Mouse (Mus musculus) midbrain, postnatal 0 days (tissue): ENCODE results near the gene Wwox. TPM values are rescaled to one million over a fixed set of nuclear protein-coding genes. Genes with fewer than 3 reads are reported as not detected.

ENCODE experiments used
- ATAC-seq: fragments of 200-750 bp; cut with Nextera tagmentation; 2 replicates; pipeline ENCODE4 v1.8.0; 2017; ENCODE audit warnings: moderate number of reproducible peaks, mild to moderate bottlenecking, moderate TSS enrichment, moderate library complexity; ENCODE audit not compliant: low FRiP score
- DNase-seq: peaks from one replicate; pipeline ENCODE4 v3.0.0-alpha.2; 2015; ENCODE audit warnings: low spot score
- H3K27ac ChIP-seq: fragments of 300-500 bp; sonication (generic); 2 replicates; pipeline ENCODE4 v1.5.1; 2014; ENCODE audit warnings: low read depth, mild to moderate bottlenecking, low read length, mixed read lengths
- H3K27me3 ChIP-seq: fragments of 300-500 bp; sonication (generic); 2 replicates; pipeline ENCODE4 v1.6.1; 2014; ENCODE audit warnings: low read length, control low read depth, mixed read lengths; ENCODE audit not compliant: insufficient read depth
- H3K36me3 ChIP-seq: fragments of 300-500 bp; sonication (generic); 2 replicates; pipeline ENCODE4 v1.6.1; 2014; ENCODE audit warnings: low read length, control low read depth, mixed read lengths; ENCODE audit not compliant: insufficient read depth
- H3K4me1 ChIP-seq: fragments of 300-500 bp; sonication (generic); 2 replicates; pipeline ENCODE4 v1.6.1; 2014; ENCODE audit warnings: mild to moderate bottlenecking, control low read depth, antibody characterized with exemption, low read length, mixed read lengths; ENCODE audit not compliant: insufficient read depth
- H3K4me2 ChIP-seq: fragments of 300-500 bp; sonication (generic); 2 replicates; pipeline ENCODE4 v1.6.1; 2014; ENCODE audit warnings: low read depth, mild to moderate bottlenecking, low read length, mixed read lengths; ENCODE audit not compliant: poor library complexity, severe bottlenecking
- H3K4me3 ChIP-seq: fragments of 300-500 bp; sonication (generic); 2 replicates; pipeline ENCODE4 v1.5.1; 2014; ENCODE audit warnings: low read depth, mild to moderate bottlenecking, low read length, moderate library complexity
- H3K9ac ChIP-seq: fragments of 300-500 bp; sonication (generic); replicated peaks from 2 replicates; pipeline ENCODE4 v1.6.1; 2014; ENCODE audit warnings: mild to moderate bottlenecking, low read length, moderate library complexity, mixed read lengths; ENCODE audit not compliant: poor library complexity, severe bottlenecking
- H3K9me3 ChIP-seq: fragments of 300-500 bp; sonication (generic); 2 replicates; pipeline ENCODE4 v1.6.1; 2016; ENCODE audit warnings: low read length, control low read depth
- CTCF ChIP-seq: IDR thresholded peaks from 2 replicates; pipeline ENCODE4 v1.5.1; 2016; ENCODE audit warnings: antibody characterized with exemption, mild to moderate bottlenecking
- WGBS: fragments of 180-500 bp; shearing (Covaris S2); extraction: QIAGEN DNeasy Blood & Tissue Kit; methylation state at CpG from one replicate; pipeline ENCODE4 v1.1.7; 2014; 5-methylcytosine and 5-hydroxymethylcytosine counted together
- polyA plus RNA-seq: library from polyadenylated mRNA; unstranded; fragments of >200 nt; fragmentation: Nextera tagmentation; extraction: Ambion mirVana; gene quantifications from 2 replicates; pipeline ENCODE4 v1.2.1, GENCODE M21; 2015
- total RNA-seq: library from RNA; depleted of rRNA; stranded (reverse); fragments of >200 nt; gene quantifications from 2 replicates; pipeline ENCODE4 v1.2.3, GENCODE M21; 2014

Gene Wwox
- total and polyA plus RNA-seq, 2 experiments from 2014 or later = 15.4 to 17.2 TPM

DNA sequence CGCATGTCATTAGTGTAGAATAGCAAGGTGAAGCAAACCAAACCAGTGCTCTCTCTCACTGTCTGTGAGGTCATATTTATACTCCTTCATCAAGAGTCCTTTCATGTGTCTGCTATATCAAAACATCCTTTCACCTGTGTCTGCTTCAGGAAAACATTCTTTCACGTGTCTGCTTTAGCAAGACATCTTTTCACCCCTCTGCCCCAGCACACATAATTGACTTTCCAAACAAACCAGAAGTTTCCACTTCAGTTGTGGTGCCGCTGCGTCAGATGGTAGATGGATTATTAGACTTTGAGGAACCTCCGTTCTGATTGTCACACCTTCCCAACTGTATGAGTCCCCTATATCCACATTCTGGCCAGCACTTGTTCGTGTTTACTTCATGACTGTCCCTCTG lies 429.9 kb downstream of the Wwox start:
- no peak overlapping the region for H3K4me2 ChIP-seq
- H3K4me1 ChIP-seq = no peaks in the 10 kb centered on the region
- no peaks in the 10 kb centered on the region for H3K36me3 ChIP-seq
- ATAC-seq (no peak), DNase-seq (no peak)
- H3K27ac ChIP-seq = no peak overlapping the region
- no peaks in the 10 kb centered on the region for H3K27me3 ChIP-seq
- 96% methylated on average over 6 of the region's 6 CpGs for WGBS
- no peak for TF ChIP-seq CTCF
- no peak overlapping the region for H3K9ac ChIP-seq
- no peaks in the 10 kb centered on the region; the same call in 1 of the 2 replicates for H3K9me3 ChIP-seq
- no peak overlapping the region for H3K4me3 ChIP-seq

DNA sequence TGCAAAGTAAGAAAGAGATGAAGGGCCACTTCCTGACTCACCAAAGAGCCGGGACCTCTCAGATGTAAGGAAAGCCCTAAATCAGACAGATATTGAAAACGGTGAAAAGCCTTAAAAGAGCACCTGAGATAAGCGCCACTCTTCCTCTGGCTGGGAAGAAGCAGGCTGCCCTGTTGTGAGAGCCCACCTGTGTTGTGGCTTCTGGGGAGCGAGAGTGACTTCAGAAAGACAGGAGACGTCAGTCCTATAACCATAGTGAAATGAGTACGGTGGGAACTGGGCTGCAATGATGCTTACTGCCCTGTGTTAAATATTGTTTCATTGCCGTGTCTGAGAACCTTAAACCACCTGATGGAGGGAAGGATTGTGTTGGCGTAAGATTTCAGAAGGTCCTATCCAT lies 431.0 kb downstream of the Wwox start:
- ATAC-seq (no peak), DNase-seq (no peak)
- no peak overlapping the region for H3K4me2 ChIP-seq
- no peak overlapping the region for H3K27ac ChIP-seq
- H3K4me3 ChIP-seq = no peak overlapping the region
- no peaks in the 10 kb centered on the region for H3K36me3 ChIP-seq
- TF ChIP-seq CTCF = no peak
- 94% methylated on average over 8 of the region's 8 CpGs for WGBS
- no peaks in the 10 kb centered on the region; the same call in 1 of the 2 replicates for H3K9me3 ChIP-seq
- no peak overlapping the region for H3K9ac ChIP-seq
- H3K27me3 ChIP-seq = no peaks in the 10 kb centered on the region
- no peaks in the 10 kb centered on the region for H3K4me1 ChIP-seq

GRCm38 (mm10) chr8:114872491-114872890 lies 433.0 kb downstream of the Wwox start:
- H3K27ac ChIP-seq = no peak overlapping the region
- TF ChIP-seq CTCF = no peak
- H3K4me3 ChIP-seq = no peak overlapping the region
- WGBS = 65% methylated on average over 3 of the region's 3 CpGs
- DNase-seq (peak; percentile 37), ATAC-seq (no peak)
- no peaks in the 10 kb centered on the region for H3K27me3 ChIP-seq
- H3K4me2 ChIP-seq = no peak overlapping the region
- H3K9ac ChIP-seq = no peak overlapping the region
- no peaks in the 10 kb centered on the region; the same call in 1 of the 2 replicates for H3K9me3 ChIP-seq
- H3K4me1 ChIP-seq = no peaks in the 10 kb centered on the region
- H3K36me3 ChIP-seq = no peaks in the 10 kb centered on the region

GRCm38 (mm10) chr8:114875161-114875560 lies 435.7 kb downstream of the Wwox start:
- Histone ChIP-seq H3K4me1 (no peaks in the 10 kb centered on the region), H3K36me3 (no peaks in the 10 kb centered on the region), H3K27ac (no peak overlapping the region), H3K9ac (no peak overlapping the region), H3K4me2 (no peak overlapping the region), H3K9me3 (no peaks in the 10 kb centered on the region), H3K27me3 (no peaks in the 10 kb centered on the region), H3K4me3 (no peak overlapping the region)
- ATAC-seq (no peak), DNase-seq (no peak)
- 83% methylated on average over 5 of the region's 5 CpGs for WGBS
- no peak for TF ChIP-seq CTCF

DNA sequence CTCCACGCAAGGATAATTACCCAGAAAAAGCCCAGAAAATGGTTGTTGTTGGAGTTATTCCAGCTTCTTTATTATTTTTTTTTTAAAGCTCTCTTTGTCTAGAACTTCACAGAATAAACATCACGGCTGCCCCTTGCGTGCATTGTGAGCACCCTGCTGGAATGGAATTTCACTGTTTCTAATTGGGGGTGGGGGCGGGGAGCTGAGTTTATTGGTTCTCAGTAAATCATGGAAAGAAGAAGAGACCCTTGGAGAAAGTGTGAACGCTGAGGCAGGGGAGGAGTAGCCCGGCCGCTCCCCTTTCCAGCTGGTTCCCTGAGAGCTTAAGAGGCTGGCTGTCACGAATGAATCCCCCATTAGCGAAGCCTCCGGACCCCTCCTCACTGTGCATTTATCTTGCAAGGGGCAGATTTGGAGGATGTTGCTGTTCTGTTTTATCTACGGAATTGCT lies 436.7 kb downstream of the Wwox start:
- WGBS = 12% methylated on average over 11 of the region's 11 CpGs
- no peaks in the 10 kb centered on the region for H3K36me3 ChIP-seq
- H3K9ac ChIP-seq = no peak overlapping the region
- DNase-seq (peak; percentile 40), ATAC-seq (no peak)
- no peak overlapping the region for H3K4me3 ChIP-seq
- no peaks in the 10 kb centered on the region for H3K4me1 ChIP-seq
- no peaks in the 10 kb centered on the region for H3K27me3 ChIP-seq
- no peak for TF ChIP-seq CTCF
- H3K4me2 ChIP-seq = 0 out of 2 replicates have a peak overlapping the region, but pooled peaks have one; percentile 18
- H3K27ac ChIP-seq = no peak overlapping the region
- no peaks in the 10 kb centered on the region for H3K9me3 ChIP-seq

DNA sequence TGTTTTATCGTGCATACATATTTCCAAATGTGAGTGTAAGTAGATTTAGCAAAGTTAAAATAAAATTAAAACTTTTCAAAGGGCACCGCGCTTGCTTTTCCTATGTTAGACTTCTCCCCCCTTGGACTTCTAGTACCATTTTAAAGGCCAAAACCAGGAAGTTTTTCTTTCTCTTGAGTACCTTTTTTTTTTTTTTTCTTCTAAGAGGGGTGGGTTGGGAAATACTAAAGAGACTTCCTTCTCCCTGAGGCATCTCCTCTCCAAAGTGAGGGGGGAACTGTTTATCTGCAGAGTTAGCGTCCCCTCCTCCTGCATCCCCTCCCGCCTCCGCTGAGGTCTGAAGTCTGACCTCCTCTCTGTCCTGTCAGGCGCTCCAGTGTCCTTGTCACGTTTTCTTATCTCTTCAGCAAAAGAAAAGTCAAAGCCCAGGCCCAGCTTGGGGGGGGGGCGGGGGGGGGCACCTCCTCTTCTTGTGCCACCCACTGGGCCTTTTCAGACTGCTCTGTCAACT lies 437.3 kb downstream of the Wwox start:
- Histone ChIP-seq H3K27ac (no peak overlapping the region), H3K36me3 (no peaks in the 10 kb centered on the region)

More for the DNA sequence above, 437.3 kb downstream of the Wwox start:
- H3K27me3 ChIP-seq = no peaks in the 10 kb centered on the region
- no peak for DNase-seq
- H3K9me3 ChIP-seq = no peaks in the 10 kb centered on the region
- WGBS = 48% methylated on average over 9 of the region's 9 CpGs
- TF ChIP-seq CTCF = no peak
- no peak for ATAC-seq
- H3K4me1 ChIP-seq = no peaks in the 10 kb centered on the region
- no peak overlapping the region for H3K4me3 ChIP-seq
- H3K4me2 ChIP-seq = no peak overlapping the region
- H3K9ac ChIP-seq = no peak overlapping the region
